Mouse (Mus musculus): ENCODE results near the gene Dock7. TPM values are rescaled to one million over a fixed set of nuclear protein-coding genes. Genes with fewer than 3 reads are reported as not detected.
"Not testable (repeated sequence)": the region's sequence is repeated elsewhere in the genome, so short reads cannot be mapped to it uniquely, and the experiment has no call there.

The Dock7 gene
- polyA plus RNA-seq, 1 experiment from 2014 or later: 108 TPM

DNA sequence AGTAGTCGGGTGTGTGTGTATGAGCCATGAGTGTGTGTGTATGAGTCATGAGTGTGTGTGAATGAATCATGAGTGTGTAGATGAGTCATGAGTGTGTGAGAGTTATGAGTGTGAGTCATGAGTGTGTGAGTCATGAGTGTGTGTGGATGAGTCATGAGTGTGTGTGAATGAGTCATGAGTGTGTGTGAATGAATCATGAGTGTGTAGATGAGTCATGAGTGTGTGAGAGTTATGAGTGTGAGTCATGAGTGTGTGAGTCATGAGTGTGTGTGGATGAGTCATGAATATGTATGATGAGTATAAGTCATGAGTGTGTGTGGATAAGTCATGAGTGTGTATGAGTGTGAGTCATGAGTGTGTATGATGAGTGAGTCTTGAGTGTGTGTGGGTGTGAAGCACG lies 142.4 kb downstream of the Dock7 start:
- ATAC-seq (replicated peaks; ENCODE audit: low FRiP score); H3K9me3 ChIP-seq (ENCODE audit: control insufficient read depth, low read length); H3K36me3 ChIP-seq (ENCODE audit: control insufficient read depth, insufficient read depth, low read length); H3K9ac ChIP-seq (ENCODE audit: low read length); H3K27me3 ChIP-seq (ENCODE audit: control insufficient read depth, insufficient read depth, low read length); H3K27ac ChIP-seq (ENCODE audit: low read depth, low read length); H3K4me2 ChIP-seq (ENCODE audit: low read depth, low read length, severe bottlenecking); DNase-seq (ENCODE audit: low spot score); H3K4me1 ChIP-seq (replicated peaks; ENCODE audit: control insufficient read depth, insufficient read depth, low read length); H3K4me3 ChIP-seq (ENCODE audit: low read depth, low read length): not testable (repeated sequence)
- WGBS: 96% methylated on average over 2 of the region's 2 CpGs

DNA sequence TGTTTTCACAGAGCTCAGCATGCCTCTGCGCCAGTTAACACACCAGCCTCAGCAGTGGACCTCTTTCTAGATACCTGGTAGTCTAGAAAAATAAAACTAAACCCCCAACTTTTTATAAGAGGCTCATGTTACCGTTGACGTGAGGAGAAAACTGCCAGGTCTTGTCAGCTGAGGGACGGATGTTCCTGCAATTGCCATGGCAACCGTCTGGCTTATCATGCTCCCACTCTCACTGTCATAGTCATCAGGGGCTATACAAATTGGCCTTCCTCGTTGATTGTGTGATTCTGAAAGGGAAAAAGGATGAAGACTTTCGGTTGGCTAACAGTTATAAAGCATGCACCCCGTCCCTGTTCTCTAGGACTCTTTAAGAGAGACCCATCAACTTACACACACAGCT lies 145.0 kb downstream of the Dock7 start:
- Histone ChIP-seq H3K4me2 (ENCODE audit: low read depth, low read length, severe bottlenecking) (no peak overlapping the region), H3K36me3 (ENCODE audit: control insufficient read depth, insufficient read depth, low read length) (no peaks in the 10 kb centered on the region; the same call in 1 of the 2 replicates), H3K27ac (ENCODE audit: low read depth, low read length) (no peak overlapping the region), H3K4me3 (ENCODE audit: low read depth, low read length) (no peak overlapping the region), H3K9ac (ENCODE audit: low read length) (no peak overlapping the region), H3K27me3 (ENCODE audit: control insufficient read depth, insufficient read depth, low read length) (no peaks in the 10 kb centered on the region), H3K9me3 (ENCODE audit: control insufficient read depth, low read length) (no peaks in the 10 kb centered on the region), H3K4me1 (replicated peaks; ENCODE audit: control insufficient read depth, insufficient read depth, low read length) (no peaks in the 10 kb centered on the region)
- DNase-seq (ENCODE audit: low spot score): no peak
- 70% methylated on average over 8 of the region's 8 CpGs for WGBS
- no peak for ATAC-seq (replicated peaks; ENCODE audit: low FRiP score)

DNA sequence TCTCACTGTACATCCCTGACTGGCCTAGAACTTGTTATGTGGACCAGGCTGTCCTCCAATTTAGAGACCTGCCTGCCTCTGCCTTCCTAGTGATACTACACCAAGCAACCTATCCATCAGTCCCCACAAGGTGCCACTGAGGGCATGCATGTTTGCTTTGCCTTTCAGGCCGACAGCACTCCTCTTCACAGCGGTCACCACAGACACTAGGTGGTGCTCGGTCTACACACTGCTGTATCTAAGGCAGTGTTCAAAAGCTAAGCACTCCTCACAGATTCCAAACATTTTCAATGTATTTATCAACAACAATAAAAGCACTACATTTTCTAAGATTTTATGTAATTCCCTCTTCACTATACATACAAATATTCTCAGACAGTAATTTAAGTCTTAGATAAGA lies 150.8 kb downstream of the Dock7 start:
- Histone ChIP-seq H3K4me1 (replicated peaks; ENCODE audit: control insufficient read depth, insufficient read depth, low read length) (no peaks in the 10 kb centered on the region), H3K27ac (ENCODE audit: low read depth, low read length) (no peak overlapping the region), H3K9ac (ENCODE audit: low read length) (no peak overlapping the region), H3K4me3 (ENCODE audit: low read depth, low read length) (no peak overlapping the region), H3K9me3 (ENCODE audit: control insufficient read depth, low read length) (no peaks in the 10 kb centered on the region), H3K36me3 (ENCODE audit: control insufficient read depth, insufficient read depth, low read length) (peaks cover 2% of the 10 kb centered on the region; the same call in 1 of the 2 replicates), H3K4me2 (ENCODE audit: low read depth, low read length, severe bottlenecking) (no peak overlapping the region), H3K27me3 (ENCODE audit: control insufficient read depth, insufficient read depth, low read length) (no peaks in the 10 kb centered on the region)
- 95% methylated on average over 3 of the region's 3 CpGs for WGBS
- no peak for DNase-seq (ENCODE audit: low spot score)
- no peak for ATAC-seq (replicated peaks; ENCODE audit: low FRiP score)

DNA sequence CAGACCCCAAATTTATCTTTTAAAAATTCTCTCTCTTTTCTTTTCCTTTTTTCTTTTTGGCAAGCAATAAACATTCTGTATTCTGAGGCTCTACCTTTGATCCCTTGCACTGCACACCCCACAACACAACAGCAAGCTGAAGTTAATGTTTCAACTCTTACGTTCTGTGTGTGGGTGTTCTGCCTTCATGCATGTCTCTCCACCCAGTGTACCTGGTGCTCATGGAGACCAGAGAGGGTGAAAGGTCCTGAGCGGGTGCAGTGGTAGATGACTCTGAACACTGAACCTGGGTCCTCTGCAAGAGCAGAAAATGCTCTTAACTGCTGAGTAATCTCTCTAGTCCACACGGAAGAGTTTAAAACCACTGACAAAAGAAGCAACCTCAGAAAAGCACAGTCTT lies 160.5 kb downstream of the Dock7 start:
- Histone ChIP-seq H3K9ac (ENCODE audit: low read length) (no peak overlapping the region), H3K4me2 (ENCODE audit: low read depth, low read length, severe bottlenecking) (no peak overlapping the region), H3K4me3 (ENCODE audit: low read depth, low read length) (no peak overlapping the region), H3K27me3 (ENCODE audit: control insufficient read depth, insufficient read depth, low read length) (no peaks in the 10 kb centered on the region), H3K27ac (ENCODE audit: low read depth, low read length) (no peak overlapping the region), H3K4me1 (replicated peaks; ENCODE audit: control insufficient read depth, insufficient read depth, low read length) (no peaks in the 10 kb centered on the region), H3K9me3 (ENCODE audit: control insufficient read depth, low read length) (no peaks in the 10 kb centered on the region), H3K36me3 (ENCODE audit: control insufficient read depth, insufficient read depth, low read length) (peaks cover 5% of the 10 kb centered on the region; the same call in 1 of the 2 replicates)
- ATAC-seq (replicated peaks; ENCODE audit: low FRiP score) (no peak), DNase-seq (ENCODE audit: low spot score) (no peak)
- 86% methylated on average over 3 of the region's 3 CpGs for WGBS

DNA sequence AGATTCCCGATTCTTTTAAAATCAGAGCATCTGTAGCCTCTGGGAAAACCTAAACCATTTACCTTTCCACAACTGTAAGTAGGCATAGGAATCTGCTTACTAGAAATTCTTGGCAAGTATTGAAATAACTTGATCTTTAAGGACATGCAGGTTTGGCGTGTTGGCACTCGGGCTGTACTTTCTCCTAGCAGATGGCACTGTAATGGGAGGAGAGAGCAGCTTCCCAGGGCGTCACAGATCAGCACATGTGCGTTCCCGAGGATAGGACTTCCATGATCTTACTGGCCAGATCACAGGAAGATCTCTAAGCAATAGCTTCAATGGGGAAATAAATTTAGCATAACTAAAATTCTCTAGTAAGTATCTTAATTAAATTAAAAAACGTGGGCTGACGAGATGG lies 164.7 kb downstream of the Dock7 start:
- Histone ChIP-seq H3K9ac (ENCODE audit: low read length) (no peak overlapping the region), H3K36me3 (ENCODE audit: control insufficient read depth, insufficient read depth, low read length) (peaks cover 8% of the 10 kb centered on the region; the same call in 1 of the 2 replicates), H3K27ac (ENCODE audit: low read depth, low read length) (no peak overlapping the region), H3K27me3 (ENCODE audit: control insufficient read depth, insufficient read depth, low read length) (no peaks in the 10 kb centered on the region), H3K9me3 (ENCODE audit: control insufficient read depth, low read length) (no peaks in the 10 kb centered on the region), H3K4me3 (ENCODE audit: low read depth, low read length) (no peak overlapping the region), H3K4me2 (ENCODE audit: low read depth, low read length, severe bottlenecking) (no peak overlapping the region), H3K4me1 (replicated peaks; ENCODE audit: control insufficient read depth, insufficient read depth, low read length) (no peaks in the 10 kb centered on the region)
- WGBS: 96% methylated on average over 8 of the region's 8 CpGs
- no peak for DNase-seq (ENCODE audit: low spot score)
- ATAC-seq (replicated peaks; ENCODE audit: low FRiP score): no peak

DNA sequence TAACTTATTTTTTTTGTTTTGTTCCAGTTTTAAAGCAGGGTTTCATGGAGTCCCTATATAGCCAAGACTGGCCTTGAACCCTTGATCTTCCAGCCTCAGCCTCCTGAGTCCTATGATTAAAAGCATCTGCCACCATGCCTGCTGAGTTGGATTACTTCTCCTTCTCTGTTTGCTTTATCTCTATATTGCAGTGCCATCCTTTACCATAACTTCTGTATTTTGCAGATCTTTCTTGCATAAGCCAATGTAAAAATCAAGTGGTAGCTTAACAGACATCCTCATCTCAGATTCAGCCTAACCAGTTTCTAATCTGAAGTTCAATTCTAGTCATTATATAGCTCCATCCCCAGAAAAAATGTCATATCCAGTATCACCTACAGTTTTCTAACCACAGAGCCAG lies 170.2 kb downstream of the Dock7 start:
- no peak overlapping the region for H3K4me2 ChIP-seq (ENCODE audit: low read depth, low read length, severe bottlenecking)
- no peaks in the 10 kb centered on the region for H3K4me1 ChIP-seq (replicated peaks; ENCODE audit: control insufficient read depth, insufficient read depth, low read length)
- no peak overlapping the region for H3K27ac ChIP-seq (ENCODE audit: low read depth, low read length)
- no peak overlapping the region for H3K9ac ChIP-seq (ENCODE audit: low read length)
- no peaks in the 10 kb centered on the region for H3K27me3 ChIP-seq (ENCODE audit: control insufficient read depth, insufficient read depth, low read length)
- no peak overlapping the region for H3K4me3 ChIP-seq (ENCODE audit: low read depth, low read length)
- no peak for DNase-seq (ENCODE audit: low spot score)
- no peak for ATAC-seq (replicated peaks; ENCODE audit: low FRiP score)
- peaks cover 3% of the 10 kb centered on the region; the same call in 1 of the 2 replicates for H3K36me3 ChIP-seq (ENCODE audit: control insufficient read depth, insufficient read depth, low read length)
- H3K9me3 ChIP-seq (ENCODE audit: control insufficient read depth, low read length): no peaks in the 10 kb centered on the region

DNA sequence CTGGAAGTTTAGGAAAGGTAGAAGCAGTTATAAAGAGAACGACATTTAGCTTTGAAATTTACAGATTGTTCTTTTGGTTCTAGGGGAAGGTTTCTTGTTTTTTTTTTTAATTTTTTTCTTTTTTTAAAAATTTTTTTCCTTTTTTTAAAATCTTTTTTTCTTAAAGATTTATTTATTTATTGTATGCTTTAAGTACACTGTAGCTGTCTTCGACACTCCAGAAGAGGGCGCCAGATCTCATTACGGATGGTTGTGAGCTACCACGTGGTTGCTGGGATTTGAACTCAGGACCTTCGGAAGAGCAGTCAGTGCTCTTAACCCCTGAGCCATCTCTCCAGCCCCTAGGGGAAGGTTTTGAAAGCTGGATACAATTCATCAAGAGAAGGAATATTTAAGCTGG lies 182.5 kb downstream of the Dock7 start:
- not testable (repeated sequence) for H3K4me2 ChIP-seq (ENCODE audit: low read depth, low read length, severe bottlenecking); H3K27me3 ChIP-seq (ENCODE audit: control insufficient read depth, insufficient read depth, low read length); H3K36me3 ChIP-seq (ENCODE audit: control insufficient read depth, insufficient read depth, low read length); H3K27ac ChIP-seq (ENCODE audit: low read depth, low read length); H3K4me3 ChIP-seq (ENCODE audit: low read depth, low read length); H3K4me1 ChIP-seq (replicated peaks; ENCODE audit: control insufficient read depth, insufficient read depth, low read length); H3K9me3 ChIP-seq (ENCODE audit: control insufficient read depth, low read length); H3K9ac ChIP-seq (ENCODE audit: low read length); DNase-seq (ENCODE audit: low spot score); ATAC-seq (replicated peaks; ENCODE audit: low FRiP score)
- 89% methylated on average over 6 of the region's 6 CpGs for WGBS

DNA sequence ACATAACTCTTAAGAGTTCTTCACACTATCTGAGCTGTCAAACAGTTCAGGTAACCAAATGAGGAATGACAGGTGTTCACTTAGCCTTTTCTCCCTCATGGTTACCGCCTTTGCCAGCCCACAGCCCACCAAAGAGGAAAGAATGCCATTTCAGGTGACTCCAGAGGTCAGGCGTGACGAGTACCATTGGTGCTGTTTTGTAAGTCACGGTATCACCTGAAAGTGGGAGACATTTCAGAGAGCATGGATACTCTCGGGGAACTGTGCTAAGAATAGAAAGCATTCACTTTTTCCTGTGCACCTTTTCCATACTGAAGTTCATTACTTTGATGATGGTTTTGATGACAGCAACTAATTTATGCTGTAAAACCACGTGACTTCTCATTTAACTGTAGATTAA lies 184.7 kb downstream of the Dock7 start:
- DNase-seq (ENCODE audit: low spot score) (no peak), ATAC-seq (replicated peaks; ENCODE audit: low FRiP score) (no peak)
- H3K9me3 ChIP-seq (ENCODE audit: control insufficient read depth, low read length): no peaks in the 10 kb centered on the region
- H3K4me2 ChIP-seq (ENCODE audit: low read depth, low read length, severe bottlenecking): no peak overlapping the region
- no peaks in the 10 kb centered on the region for H3K27me3 ChIP-seq (ENCODE audit: control insufficient read depth, insufficient read depth, low read length)
- H3K27ac ChIP-seq (ENCODE audit: low read depth, low read length): no peak overlapping the region
- H3K4me1 ChIP-seq (replicated peaks; ENCODE audit: control insufficient read depth, insufficient read depth, low read length): no peaks in the 10 kb centered on the region
- no peak overlapping the region for H3K9ac ChIP-seq (ENCODE audit: low read length)
- no peak overlapping the region for H3K4me3 ChIP-seq (ENCODE audit: low read depth, low read length)
- 89% methylated on average over 6 of the region's 6 CpGs for WGBS
- H3K36me3 ChIP-seq (ENCODE audit: control insufficient read depth, insufficient read depth, low read length): peaks cover 7% of the 10 kb centered on the region; the same call in 1 of the 2 replicates

DNA sequence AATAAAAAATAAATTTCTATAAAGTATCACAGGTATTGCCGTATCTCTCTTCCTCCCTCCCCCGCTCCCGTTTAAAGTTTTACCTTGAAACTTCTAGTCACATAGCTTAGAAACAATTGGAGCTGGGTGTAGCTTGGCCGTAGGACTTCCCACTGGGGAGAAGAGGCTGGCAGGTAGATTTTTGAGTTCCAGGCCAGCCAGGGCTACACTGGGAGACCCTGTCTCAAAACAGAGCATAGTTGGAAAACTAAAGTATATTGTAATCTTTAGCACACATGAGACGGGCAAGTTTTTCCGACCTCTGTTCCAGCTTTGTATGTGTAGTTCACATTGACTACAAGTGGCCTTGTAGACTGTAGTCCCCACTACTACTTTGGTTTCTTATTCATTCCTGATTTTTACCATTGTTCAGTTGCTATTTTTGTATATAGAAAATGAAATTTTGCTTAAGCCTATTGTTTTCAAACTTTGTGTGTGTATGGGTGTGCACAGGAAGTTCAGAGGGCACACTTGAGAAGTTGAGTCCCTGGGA lies 195.4 kb downstream of the Dock7 start:
- peaks cover 1% of the 10 kb centered on the region; the same call in 1 of the 2 replicates for H3K36me3 ChIP-seq (ENCODE audit: control insufficient read depth, insufficient read depth, low read length)
- 24% methylated on average over 6 of the region's 6 CpGs for WGBS
- peak overlapping the region; percentile 99 for H3K4me3 ChIP-seq (ENCODE audit: low read depth, low read length)
- DNase-seq (ENCODE audit: low spot score) (no peak), ATAC-seq (replicated peaks; ENCODE audit: low FRiP score) (no peak)
- no peaks in the 10 kb centered on the region for H3K27me3 ChIP-seq (ENCODE audit: control insufficient read depth, insufficient read depth, low read length)
- H3K9me3 ChIP-seq (ENCODE audit: control insufficient read depth, low read length): no peaks in the 10 kb centered on the region
- peak overlapping the region; percentile 73 for H3K4me2 ChIP-seq (ENCODE audit: low read depth, low read length, severe bottlenecking)
- H3K9ac ChIP-seq (ENCODE audit: low read length): peak overlapping the region; percentile 95
- H3K27ac ChIP-seq (ENCODE audit: low read depth, low read length): no peak overlapping the region
- no peaks in the 10 kb centered on the region for H3K4me1 ChIP-seq (replicated peaks; ENCODE audit: control insufficient read depth, insufficient read depth, low read length)
